Mouse (Mus musculus) heart, postnatal 0 days (tissue): ENCODE measurements around the gene Shroom3. TPM values are rescaled to one million over a fixed set of nuclear protein-coding genes. Genes with fewer than 3 reads are reported as not detected.

Experiments used
- ATAC-seq: fragments of 200-750 bp; cut with Nextera tagmentation; 2 replicates; pipeline ENCODE4 v1.8.0; 2017; ENCODE audit warnings: low read depth, moderate number of reproducible peaks, moderate library complexity; ENCODE audit not compliant: insufficient read depth
- DNase-seq: peaks from one replicate; pipeline ENCODE4 v3.0.0-alpha.2; 2016; ENCODE audit warnings: low spot score
- H3K27ac ChIP-seq: fragments of 300-500 bp; sonication (generic); 2 replicates; pipeline ENCODE4 v1.5.1; 2014; ENCODE audit warnings: low read depth, mild to moderate bottlenecking
- H3K27me3 ChIP-seq: fragments of 300-500 bp; sonication (generic); 2 replicates; pipeline ENCODE4 v1.6.1; 2014; ENCODE audit warnings: low read length, mixed read lengths; ENCODE audit not compliant: control insufficient read depth, insufficient read depth
- H3K36me3 ChIP-seq: fragments of 300-500 bp; sonication (generic); replicated peaks from 2 replicates; pipeline ENCODE4 v1.6.1; 2014; ENCODE audit warnings: low read length, mixed read lengths; ENCODE audit not compliant: control insufficient read depth, insufficient read depth
- H3K4me1 ChIP-seq: fragments of 300-500 bp; sonication (generic); 2 replicates; pipeline ENCODE4 v1.6.1; 2014; ENCODE audit warnings: antibody characterized with exemption; ENCODE audit not compliant: control insufficient read depth, insufficient read depth
- H3K4me2 ChIP-seq: fragments of 300-500 bp; sonication (generic); 2 replicates; pipeline ENCODE4 v1.6.1; 2014; ENCODE audit warnings: low read depth, mild to moderate bottlenecking, low read length, moderate library complexity
- H3K4me3 ChIP-seq: fragments of 300-500 bp; sonication (generic); 2 replicates; pipeline ENCODE4 v1.5.1; 2014; ENCODE audit warnings: low read depth, low read length
- H3K9ac ChIP-seq: fragments of 300-500 bp; sonication (generic); replicated peaks from 2 replicates; pipeline ENCODE4 v1.6.1; 2014; ENCODE audit warnings: low read depth, low read length, mixed read lengths
- H3K9me3 ChIP-seq: fragments of 300-500 bp; sonication (generic); replicated peaks from 2 replicates; pipeline ENCODE4 v1.6.1; 2016; ENCODE audit warnings: low read length; ENCODE audit not compliant: control insufficient read depth
- CTCF ChIP-seq: IDR thresholded peaks from 2 replicates; pipeline ENCODE4 v1.5.1; 2016; ENCODE audit warnings: antibody characterized with exemption, control low read depth, low read depth
- EP300 ChIP-seq: IDR thresholded peaks from 2 replicates; pipeline ENCODE4 v1.6.1; 2016; ENCODE audit warnings: antibody characterized with exemption, low read depth
- WGBS: fragments of 180-500 bp; shearing (Covaris S2); extraction: QIAGEN DNeasy Blood & Tissue Kit; methylation state at CpG from one replicate; pipeline ENCODE4 v1.1.7; 2014; 5-methylcytosine and 5-hydroxymethylcytosine counted together
- polyA plus RNA-seq: library from polyadenylated mRNA; unstranded; fragments of >200 nt; fragmentation: Nextera tagmentation; extraction: Ambion mirVana; gene quantifications from 2 replicates; pipeline ENCODE4 v1.2.1, GENCODE M21; 2015
- total RNA-seq: library from RNA; depleted of rRNA; stranded (reverse); fragments of >200 nt; gene quantifications from 2 replicates; pipeline ENCODE4 v1.2.3, GENCODE M21; 2014; ENCODE audit warnings: low replicate concordance

Shroom3 gene
- total and polyA plus RNA-seq, 2 experiments from 2014 or later = 13.3 to 72.4 TPM

- no peak overlapping the region for H3K9ac ChIP-seq
- WGBS = 93% methylated on average over 2 of the region's 2 CpGs
- no peak for DNase-seq
- no peaks in the 10 kb centered on the region for H3K4me1 ChIP-seq
- H3K27me3 ChIP-seq = no peaks in the 10 kb centered on the region
- TF ChIP-seq CTCF (no peak), EP300 (no peak)
- ATAC-seq = no peak
- no peaks in the 10 kb centered on the region for H3K36me3 ChIP-seq
- H3K4me2 ChIP-seq = no peak overlapping the region
- no peak overlapping the region for H3K27ac ChIP-seq
- H3K4me3 ChIP-seq = no peak overlapping the region
- no peaks in the 10 kb centered on the region for H3K9me3 ChIP-seq
Measured at GRCm38 (mm10) chr5:92985391-92985790, 302.2 kb downstream of the Shroom3 start.

GRCm38 (mm10) chr5:92986651-92987610 lies 303.7 kb downstream of the Shroom3 start:
- Histone ChIP-seq H3K27me3 (no peaks in the 10 kb centered on the region), H3K4me2 (no peak overlapping the region), H3K27ac (no peak overlapping the region), H3K36me3 (no peaks in the 10 kb centered on the region), H3K4me1 (no peaks in the 10 kb centered on the region), H3K9ac (no peak overlapping the region), H3K9me3 (no peaks in the 10 kb centered on the region), H3K4me3 (no peak overlapping the region)
- ATAC-seq (no peak), DNase-seq (no peak)
- 75% methylated on average over 22 of the region's 22 CpGs for WGBS
- TF ChIP-seq EP300 (no peak), CTCF (no peak)

GRCm38 (mm10) chr5:92987891-92988768 lies 304.9 kb downstream of the Shroom3 start:
- no peak overlapping the region for H3K9ac ChIP-seq
- no peaks in the 10 kb centered on the region for H3K36me3 ChIP-seq
- no peaks in the 10 kb centered on the region for H3K9me3 ChIP-seq
- WGBS = 64% methylated on average over 16 of the region's 16 CpGs
- no peak for TF ChIP-seq CTCF
- no peak for TF ChIP-seq EP300
- no peaks in the 10 kb centered on the region for H3K4me1 ChIP-seq
- no peak overlapping the region for H3K27ac ChIP-seq
- H3K4me3 ChIP-seq = no peak overlapping the region
- H3K4me2 ChIP-seq = no peak overlapping the region
- DNase-seq (no peak), ATAC-seq (no peak)
- H3K27me3 ChIP-seq = no peaks in the 10 kb centered on the region

- 53% methylated on average over 15 of the region's 15 CpGs for WGBS
- H3K4me1 ChIP-seq = no peaks in the 10 kb centered on the region
- DNase-seq (no peak), ATAC-seq (no peak)
- no peak overlapping the region for H3K9ac ChIP-seq
- H3K9me3 ChIP-seq = no peaks in the 10 kb centered on the region
- TF ChIP-seq CTCF = no peak
- TF ChIP-seq EP300 = no peak
- H3K4me2 ChIP-seq = no peak overlapping the region
- no peaks in the 10 kb centered on the region for H3K27me3 ChIP-seq
- H3K4me3 ChIP-seq = no peak overlapping the region
- no peaks in the 10 kb centered on the region for H3K36me3 ChIP-seq
- H3K27ac ChIP-seq = no peak overlapping the region
Measured at GRCm38 (mm10) chr5:92988769-92989356, 305.6 kb downstream of the Shroom3 start.

GRCm38 (mm10) chr5:92992106-92992505 lies 308.9 kb downstream of the Shroom3 start:
- no peak overlapping the region for H3K27ac ChIP-seq

More at GRCm38 (mm10) chr5:92992106-92992505, 308.9 kb downstream of the Shroom3 start:
- Histone ChIP-seq H3K9me3 (no peaks in the 10 kb centered on the region), H3K9ac (no peak overlapping the region), H3K4me3 (no peak overlapping the region), H3K36me3 (no peaks in the 10 kb centered on the region), H3K4me1 (no peaks in the 10 kb centered on the region; the same call in 1 of the 2 replicates), H3K4me2 (no peak overlapping the region), H3K27me3 (no peaks in the 10 kb centered on the region)
- WGBS = 31% methylated on average over 3 of the region's 3 CpGs
- DNase-seq (no peak), ATAC-seq (no peak)
- TF ChIP-seq CTCF (no peak), EP300 (no peak)
